Mouse (Mus musculus) pancreas, adult 10 weeks (tissue): Measurements from ENCODE around the gene 1700012P22Rik. TPM values are rescaled to one million over a fixed set of nuclear protein-coding genes. Genes with fewer than 3 reads are reported as not detected.

ENCODE experiments used
- polyA plus RNA-seq: library from polyadenylated mRNA; stranded (reverse); fragments of 350-450 nt; fragmentation: Illumina TruSeq; extraction: RNeasy Lipid Tissue Mini Kit (QIAGEN cat#74804); gene quantifications from one replicate; pipeline ENCODE4 v1.2.3, GENCODE M21; 2015; ENCODE audit warnings: low read depth, low replicate concordance; ENCODE audit not compliant: insufficient read depth

The 1700012P22Rik gene
- not detected for polyA plus RNA-seq

DNA sequence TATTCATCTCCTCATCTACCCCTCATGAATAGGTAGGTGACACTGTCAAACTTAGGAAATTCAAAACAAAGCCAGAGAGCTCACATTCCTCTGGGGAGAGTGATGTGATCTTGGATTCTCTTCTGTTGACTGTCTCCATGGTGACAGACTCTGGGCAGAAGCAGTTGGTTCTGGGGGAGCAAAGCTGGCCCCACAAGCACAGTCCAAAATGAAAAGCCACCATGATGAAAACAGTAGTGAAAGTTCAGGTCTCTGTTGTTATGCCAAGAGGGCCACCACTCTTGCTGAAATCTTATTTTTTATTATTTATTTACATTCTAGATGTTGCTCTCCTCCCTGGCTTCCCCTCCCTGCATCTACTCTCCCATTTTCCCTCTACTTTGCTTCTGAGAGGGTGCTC, at the start of gene 1700012P22Rik:
Gene 1700012P22Rik (minus strand): TSS at position 101 of the 400 bp plus-strand sequence.

DNA sequence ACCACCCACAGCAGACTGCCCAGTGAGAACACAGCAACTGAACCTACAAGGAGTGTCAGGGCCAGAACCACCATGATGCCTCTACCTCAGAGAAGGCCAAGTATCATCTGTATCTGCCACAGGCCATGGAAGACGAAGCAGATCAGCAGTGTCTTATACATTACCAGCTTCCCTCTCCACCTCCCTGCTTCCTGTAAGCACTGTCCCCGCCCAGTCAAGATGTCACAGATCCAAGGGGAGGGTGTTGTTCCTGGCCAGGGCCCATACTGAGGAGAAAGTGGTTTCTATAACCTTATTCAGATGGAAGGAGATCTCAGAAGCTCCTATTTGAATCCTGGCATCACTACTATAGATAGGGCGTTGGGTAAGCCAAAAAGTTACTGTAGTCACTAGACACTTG, 25.1 kb upstream of the 1700012P22Rik start, which contains the start of gene Aadacl3:
Gene Aadacl3 (minus strand): TSS at position 101 of the 400 bp plus-strand sequence.

GRCm38 (mm10) chr4:144453217-144453616, 14.6 kb upstream of the 1700012P22Rik start, which contains the start of gene Gm9944:
Gene Gm9944 (minus strand): TSS chr4:144453317.

GRCm38 (mm10) chr4:144408290-144408689, 30.3 kb downstream of the 1700012P22Rik start, which contains the start of gene Pramef12:
Gene Pramef12 (minus strand): TSS chr4:144408464.

DNA sequence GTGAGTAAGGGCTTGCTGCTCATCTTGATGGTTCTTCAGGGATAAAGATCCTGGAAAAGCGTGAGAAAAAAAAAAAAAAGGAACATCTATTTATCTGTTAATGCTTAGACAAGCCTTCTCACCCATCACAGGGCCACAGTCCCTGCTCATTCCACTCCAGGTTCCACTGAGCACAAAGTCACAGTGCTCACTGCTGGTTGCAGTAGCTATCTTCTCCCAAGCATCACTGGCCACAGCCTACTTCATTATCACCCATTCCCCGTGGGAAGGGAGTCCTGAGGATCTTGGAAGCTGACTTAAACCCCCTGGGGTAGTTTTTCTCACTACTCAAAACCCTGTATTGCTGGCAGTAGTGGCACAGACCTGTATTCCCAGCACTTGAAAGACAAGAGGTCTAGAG, 60.7 kb downstream of the 1700012P22Rik start, which contains the start of gene Pramef20:
Gene Pramef20 (minus strand): TSS at position 23 of the 400 bp plus-strand sequence.

Other genes with a start within 250 kb of the 1700012P22Rik start
- gene Oog2, start 248.1 kb downstream of the 1700012P22Rik start, polyA plus RNA-seq, result not detected
- not detected for gene C87977, start 225.5 kb downstream of the 1700012P22Rik start, polyA plus RNA-seq
- not detected for gene Pramel5, start 158.3 kb downstream of the 1700012P22Rik start, polyA plus RNA-seq
- not detected for gene Gm13128, start 108.5 kb downstream of the 1700012P22Rik start, polyA plus RNA-seq
- not detected for gene Gm13119, start 80.8 kb downstream of the 1700012P22Rik start, polyA plus RNA-seq
- gene Pramef20, start 60.8 kb downstream of the 1700012P22Rik start, polyA plus RNA-seq, result not detected
- gene Pramef12, start 30.3 kb downstream of the 1700012P22Rik start, polyA plus RNA-seq, result not detected
- gene Gm9944, start 14.5 kb upstream of the 1700012P22Rik start, polyA plus RNA-seq, result not detected
- gene Aadacl3, start 25.0 kb upstream of the 1700012P22Rik start, polyA plus RNA-seq, result not detected
- gene 9430007A20Rik, start 81.0 kb upstream of the 1700012P22Rik start, polyA plus RNA-seq, result not detected
- gene Gm13124, start 126.4 kb upstream of the 1700012P22Rik start, polyA plus RNA-seq, result not detected
- not detected for gene Aadacl4, start 174.9 kb upstream of the 1700012P22Rik start, polyA plus RNA-seq
- gene Gm436, start 247.6 kb upstream of the 1700012P22Rik start, polyA plus RNA-seq, result not detected